Mouse (Mus musculus): ENCODE data around the gene Bcl2l1. TPM values are rescaled to one million over a fixed set of nuclear protein-coding genes. Genes with fewer than 3 reads are reported as not detected.

Bcl2l1 gene
- polyA plus RNA-seq, 1 experiment from 2014 or later, result 135 TPM

- no peak overlapping the region for H3K27ac ChIP-seq (ENCODE audit: low read depth, low read length)
- H3K9ac ChIP-seq (ENCODE audit: low read length), result no peak overlapping the region
- no peaks in the 10 kb centered on the region for H3K27me3 ChIP-seq (ENCODE audit: control insufficient read depth, insufficient read depth, low read length)
- ATAC-seq (replicated peaks; ENCODE audit: low FRiP score), result no peak
- H3K36me3 ChIP-seq (ENCODE audit: control insufficient read depth, insufficient read depth, low read length), result no peaks in the 10 kb centered on the region
- no peak overlapping the region for H3K4me2 ChIP-seq (ENCODE audit: low read depth, low read length, severe bottlenecking)
- no peaks in the 10 kb centered on the region for H3K4me1 ChIP-seq (replicated peaks; ENCODE audit: control insufficient read depth, insufficient read depth, low read length)
- H3K9me3 ChIP-seq (ENCODE audit: control insufficient read depth, low read length), result no peaks in the 10 kb centered on the region
- WGBS, result 97% methylated on average over 6 of the region's 6 CpGs
- H3K4me3 ChIP-seq (ENCODE audit: low read depth, low read length), result no peak overlapping the region
- DNase-seq (ENCODE audit: low spot score), result no peak
These were observed 44.0 kb downstream of the Bcl2l1 start for GRCm38 (mm10) chr2:152787543-152787942.

GRCm38 (mm10) chr2:152787136-152787535 lies 44.4 kb downstream of the Bcl2l1 start:
- no peak overlapping the region for H3K4me2 ChIP-seq (ENCODE audit: low read depth, low read length, severe bottlenecking)
- H3K36me3 ChIP-seq (ENCODE audit: control insufficient read depth, insufficient read depth, low read length), result no peaks in the 10 kb centered on the region
- no peak overlapping the region for H3K27ac ChIP-seq (ENCODE audit: low read depth, low read length)
- H3K4me1 ChIP-seq (replicated peaks; ENCODE audit: control insufficient read depth, insufficient read depth, low read length), result no peaks in the 10 kb centered on the region
- ATAC-seq (replicated peaks; ENCODE audit: low FRiP score) (no peak), DNase-seq (ENCODE audit: low spot score) (no peak)
- no peaks in the 10 kb centered on the region for H3K27me3 ChIP-seq (ENCODE audit: control insufficient read depth, insufficient read depth, low read length)
- 92% methylated on average over 2 of the region's 2 CpGs for WGBS
- H3K9ac ChIP-seq (ENCODE audit: low read length), result no peak overlapping the region
- H3K4me3 ChIP-seq (ENCODE audit: low read depth, low read length), result no peak overlapping the region
- H3K9me3 ChIP-seq (ENCODE audit: control insufficient read depth, low read length), result no peaks in the 10 kb centered on the region

GRCm38 (mm10) chr2:152785446-152786350 lies 45.8 kb downstream of the Bcl2l1 start:
- no peak overlapping the region for H3K4me2 ChIP-seq (ENCODE audit: low read depth, low read length, severe bottlenecking)
- no peak overlapping the region for H3K27ac ChIP-seq (ENCODE audit: low read depth, low read length)
- WGBS, result 84% methylated on average over 18 of the region's 18 CpGs
- ATAC-seq (replicated peaks; ENCODE audit: low FRiP score) (no peak), DNase-seq (ENCODE audit: low spot score) (no peak)
- H3K36me3 ChIP-seq (ENCODE audit: control insufficient read depth, insufficient read depth, low read length), result no peaks in the 10 kb centered on the region; the same call in 1 of the 2 replicates
- no peak overlapping the region for H3K4me3 ChIP-seq (ENCODE audit: low read depth, low read length)
- no peaks in the 10 kb centered on the region for H3K9me3 ChIP-seq (ENCODE audit: control insufficient read depth, low read length)
- no peak overlapping the region for H3K9ac ChIP-seq (ENCODE audit: low read length)
- H3K27me3 ChIP-seq (ENCODE audit: control insufficient read depth, insufficient read depth, low read length), result no peaks in the 10 kb centered on the region
- no peaks in the 10 kb centered on the region for H3K4me1 ChIP-seq (replicated peaks; ENCODE audit: control insufficient read depth, insufficient read depth, low read length)

- Histone ChIP-seq H3K9me3 (ENCODE audit: control insufficient read depth, low read length) (no peaks in the 10 kb centered on the region), H3K27ac (ENCODE audit: low read depth, low read length) (no peak overlapping the region), H3K4me3 (ENCODE audit: low read depth, low read length) (no peak overlapping the region), H3K4me2 (ENCODE audit: low read depth, low read length, severe bottlenecking) (no peak overlapping the region), H3K9ac (ENCODE audit: low read length) (no peak overlapping the region), H3K4me1 (replicated peaks; ENCODE audit: control insufficient read depth, insufficient read depth, low read length) (no peaks in the 10 kb centered on the region), H3K36me3 (ENCODE audit: control insufficient read depth, insufficient read depth, low read length) (no peaks in the 10 kb centered on the region; the same call in 1 of the 2 replicates), H3K27me3 (ENCODE audit: control insufficient read depth, insufficient read depth, low read length) (no peaks in the 10 kb centered on the region)
- ATAC-seq (replicated peaks; ENCODE audit: low FRiP score) (no peak), DNase-seq (ENCODE audit: low spot score) (no peak)
- WGBS, result 95% methylated on average over 8 of the region's 8 CpGs
These were observed 46.9 kb downstream of the Bcl2l1 start for GRCm38 (mm10) chr2:152784640-152785039.

GRCm38 (mm10) chr2:152783241-152783640 lies 48.3 kb downstream of the Bcl2l1 start:
- Histone ChIP-seq H3K27ac (ENCODE audit: low read depth, low read length) (no peak overlapping the region), H3K9me3 (ENCODE audit: control insufficient read depth, low read length) (no peaks in the 10 kb centered on the region), H3K4me1 (replicated peaks; ENCODE audit: control insufficient read depth, insufficient read depth, low read length) (no peaks in the 10 kb centered on the region), H3K9ac (ENCODE audit: low read length) (no peak overlapping the region), H3K36me3 (ENCODE audit: control insufficient read depth, insufficient read depth, low read length) (no peaks in the 10 kb centered on the region; the same call in 1 of the 2 replicates), H3K4me3 (ENCODE audit: low read depth, low read length) (no peak overlapping the region), H3K4me2 (ENCODE audit: low read depth, low read length, severe bottlenecking) (no peak overlapping the region), H3K27me3 (ENCODE audit: control insufficient read depth, insufficient read depth, low read length) (no peaks in the 10 kb centered on the region)
- ATAC-seq (replicated peaks; ENCODE audit: low FRiP score) (no peak), DNase-seq (ENCODE audit: low spot score) (no peak)
- 95% methylated on average over 5 of the region's 5 CpGs for WGBS

- Histone ChIP-seq H3K27me3 (ENCODE audit: control insufficient read depth, insufficient read depth, low read length) (no peaks in the 10 kb centered on the region), H3K36me3 (ENCODE audit: control insufficient read depth, insufficient read depth, low read length) (no peaks in the 10 kb centered on the region; the same call in 1 of the 2 replicates), H3K4me3 (ENCODE audit: low read depth, low read length) (no peak overlapping the region), H3K27ac (ENCODE audit: low read depth, low read length) (no peak overlapping the region), H3K4me1 (replicated peaks; ENCODE audit: control insufficient read depth, insufficient read depth, low read length) (no peaks in the 10 kb centered on the region), H3K9ac (ENCODE audit: low read length) (no peak overlapping the region), H3K9me3 (ENCODE audit: control insufficient read depth, low read length) (no peaks in the 10 kb centered on the region), H3K4me2 (ENCODE audit: low read depth, low read length, severe bottlenecking) (no peak overlapping the region)
- no peak for DNase-seq (ENCODE audit: low spot score)
- 89% methylated on average over 5 of the region's 5 CpGs for WGBS
- ATAC-seq (replicated peaks; ENCODE audit: low FRiP score), result no peak
These were observed 48.9 kb downstream of the Bcl2l1 start for GRCm38 (mm10) chr2:152782656-152783055.

GRCm38 (mm10) chr2:152781031-152781711 lies 50.4 kb downstream of the Bcl2l1 start:
- H3K4me2 ChIP-seq (ENCODE audit: low read depth, low read length, severe bottlenecking), result no peak overlapping the region
- no peaks in the 10 kb centered on the region for H3K4me1 ChIP-seq (replicated peaks; ENCODE audit: control insufficient read depth, insufficient read depth, low read length)
- no peak overlapping the region for H3K27ac ChIP-seq (ENCODE audit: low read depth, low read length)
- WGBS, result 84% methylated on average over 3 of the region's 3 CpGs
- H3K27me3 ChIP-seq (ENCODE audit: control insufficient read depth, insufficient read depth, low read length), result no peaks in the 10 kb centered on the region
- H3K4me3 ChIP-seq (ENCODE audit: low read depth, low read length), result no peak overlapping the region
- H3K36me3 ChIP-seq (ENCODE audit: control insufficient read depth, insufficient read depth, low read length), result no peaks in the 10 kb centered on the region; the same call in 1 of the 2 replicates
- ATAC-seq (replicated peaks; ENCODE audit: low FRiP score) (no peak), DNase-seq (ENCODE audit: low spot score) (no peak)
- H3K9me3 ChIP-seq (ENCODE audit: control insufficient read depth, low read length), result no peaks in the 10 kb centered on the region
- no peak overlapping the region for H3K9ac ChIP-seq (ENCODE audit: low read length)

- ATAC-seq (replicated peaks; ENCODE audit: low FRiP score), result no peak
- Histone ChIP-seq H3K4me2 (ENCODE audit: low read depth, low read length, severe bottlenecking) (no peak overlapping the region), H3K4me3 (ENCODE audit: low read depth, low read length) (no peak overlapping the region), H3K27me3 (ENCODE audit: control insufficient read depth, insufficient read depth, low read length) (no peaks in the 10 kb centered on the region), H3K9ac (ENCODE audit: low read length) (no peak overlapping the region), H3K4me1 (replicated peaks; ENCODE audit: control insufficient read depth, insufficient read depth, low read length) (no peaks in the 10 kb centered on the region), H3K36me3 (ENCODE audit: control insufficient read depth, insufficient read depth, low read length) (no peaks in the 10 kb centered on the region; the same call in 1 of the 2 replicates), H3K27ac (ENCODE audit: low read depth, low read length) (no peak overlapping the region), H3K9me3 (ENCODE audit: control insufficient read depth, low read length) (no peaks in the 10 kb centered on the region)
- no peak for DNase-seq (ENCODE audit: low spot score)
- WGBS, result 100% methylated on average over 2 of the region's 2 CpGs
These were observed 51.1 kb downstream of the Bcl2l1 start for GRCm38 (mm10) chr2:152780466-152780865.
